Mouse (Mus musculus): ENCODE measurements around the gene Rps18. TPM values are rescaled to one million over a fixed set of nuclear protein-coding genes. Genes with fewer than 3 reads are reported as not detected.
"Not testable (repeated sequence)": the region's sequence is repeated elsewhere in the genome, so short reads cannot be mapped to it uniquely, and the experiment has no call there.

Gene Rps18
- polyA plus RNA-seq, 1 experiment, result 584 TPM

GRCm38 (mm10) chr17:33953310-33953709, 2.5 kb downstream of the Rps18 start:
- H3K27me3 ChIP-seq (ENCODE audit: control insufficient read depth, insufficient read depth, low read length), result no peaks in the 10 kb centered on the region
- H3K4me3 ChIP-seq (ENCODE audit: control insufficient read depth, insufficient read depth, low read length), result no peak overlapping the region
- H3K4me1 ChIP-seq (replicated peaks; ENCODE audit: control insufficient read depth, insufficient read depth, low read length), result peaks cover 46% of the 10 kb centered on the region
- TF ChIP-seq CTCF (IDR thresholded peaks at IDR 0.05; ENCODE audit: borderline replicate concordance, control insufficient read depth, extremely low read depth, insufficient read depth, low read length, poor library complexity) (no peak), POLR2A (IDR thresholded peaks at IDR 0.05; ENCODE audit: control insufficient read depth, extremely low read depth, insufficient read depth, low read length, poor library complexity) (no peak)
- H3K36me3 ChIP-seq (ENCODE audit: control insufficient read depth, insufficient read depth, low read length), result peaks cover 7% of the 10 kb centered on the region; the same call in 1 of the 2 replicates
- WGBS, result 83% methylated on average over 3 of the region's 3 CpGs
- no peak for DNase-seq
- no peak overlapping the region for H3K27ac ChIP-seq (ENCODE audit: control insufficient read depth, insufficient read depth, low read length)

GRCm38 (mm10) chr17:33952879-33953278, 2.9 kb downstream of the Rps18 start:
- no peak for DNase-seq
- Histone ChIP-seq H3K27ac (ENCODE audit: control insufficient read depth, insufficient read depth, low read length) (no peak overlapping the region), H3K36me3 (ENCODE audit: control insufficient read depth, insufficient read depth, low read length) (peaks cover 7% of the 10 kb centered on the region; the same call in 1 of the 2 replicates), H3K4me1 (replicated peaks; ENCODE audit: control insufficient read depth, insufficient read depth, low read length) (peaks cover 50% of the 10 kb centered on the region), H3K4me3 (ENCODE audit: control insufficient read depth, insufficient read depth, low read length) (no peak overlapping the region), H3K27me3 (ENCODE audit: control insufficient read depth, insufficient read depth, low read length) (no peaks in the 10 kb centered on the region)
- TF ChIP-seq CTCF (IDR thresholded peaks at IDR 0.05; ENCODE audit: borderline replicate concordance, control insufficient read depth, extremely low read depth, insufficient read depth, low read length, poor library complexity) (no peak), POLR2A (IDR thresholded peaks at IDR 0.05; ENCODE audit: control insufficient read depth, extremely low read depth, insufficient read depth, low read length, poor library complexity) (no peak)
- WGBS, result 88% methylated on average over 4 of the region's 4 CpGs

GRCm38 (mm10) chr17:33952015-33952414, 3.8 kb downstream of the Rps18 start:
- not testable (repeated sequence) for H3K4me3 ChIP-seq (ENCODE audit: control insufficient read depth, insufficient read depth, low read length); DNase-seq; H3K27me3 ChIP-seq (ENCODE audit: control insufficient read depth, insufficient read depth, low read length); H3K36me3 ChIP-seq (ENCODE audit: control insufficient read depth, insufficient read depth, low read length)
- peak overlapping the region; percentile 25; the same call in 1 of the 2 replicates for H3K27ac ChIP-seq (ENCODE audit: control insufficient read depth, insufficient read depth, low read length)
- peaks cover 58% of the 10 kb centered on the region for H3K4me1 ChIP-seq (replicated peaks; ENCODE audit: control insufficient read depth, insufficient read depth, low read length)
- 88% methylated on average over 13 of the region's 13 CpGs for WGBS

- Histone ChIP-seq H3K27ac (ENCODE audit: control insufficient read depth, insufficient read depth, low read length) (peak within 1 kb of the TSS; percentile 55), H3K27me3 (ENCODE audit: control insufficient read depth, insufficient read depth, low read length) (no peaks in the 10 kb centered on the region), H3K4me3 (ENCODE audit: control insufficient read depth, insufficient read depth, low read length) (peak within 1 kb of the TSS; percentile 84), H3K4me1 (replicated peaks; ENCODE audit: control insufficient read depth, insufficient read depth, low read length) (peaks cover 64% of the 10 kb centered on the region), H3K36me3 (ENCODE audit: control insufficient read depth, insufficient read depth, low read length) (peaks cover 7% of the 10 kb centered on the region; the same call in 1 of the 2 replicates)
- WGBS, result under 1% methylated on average over 45 of the region's 45 CpGs
- DNase-seq, result peak; percentile 79
- peak; percentile 27; the same call in 1 of the 2 replicates for TF ChIP-seq CTCF (IDR thresholded peaks at IDR 0.05; ENCODE audit: borderline replicate concordance, control insufficient read depth, extremely low read depth, insufficient read depth, low read length, poor library complexity)
- TF ChIP-seq POLR2A (IDR thresholded peaks at IDR 0.05; ENCODE audit: control insufficient read depth, extremely low read depth, insufficient read depth, low read length, poor library complexity), result peak; percentile 77
These were observed 4.5 kb downstream of the Rps18 start, which contains the start of gene B3galt4 for GRCm38 (mm10) chr17:33951021-33951946. Gene B3galt4 (minus strand): TSS chr17:33951488.

- WGBS, result 90% methylated on average over 10 of the region's 10 CpGs
- no peak for TF ChIP-seq CTCF (IDR thresholded peaks at IDR 0.05; ENCODE audit: borderline replicate concordance, control insufficient read depth, extremely low read depth, insufficient read depth, low read length, poor library complexity)
- no peak for TF ChIP-seq POLR2A (IDR thresholded peaks at IDR 0.05; ENCODE audit: control insufficient read depth, extremely low read depth, insufficient read depth, low read length, poor library complexity)
- Histone ChIP-seq H3K27ac (ENCODE audit: control insufficient read depth, insufficient read depth, low read length) (no peak overlapping the region), H3K36me3 (ENCODE audit: control insufficient read depth, insufficient read depth, low read length) (peaks cover 7% of the 10 kb centered on the region; the same call in 1 of the 2 replicates), H3K4me1 (replicated peaks; ENCODE audit: control insufficient read depth, insufficient read depth, low read length) (peaks cover 64% of the 10 kb centered on the region), H3K27me3 (ENCODE audit: control insufficient read depth, insufficient read depth, low read length) (no peaks in the 10 kb centered on the region), H3K4me3 (ENCODE audit: control insufficient read depth, insufficient read depth, low read length) (peak overlapping the region; percentile 84)
- no peak for DNase-seq
These were observed 5.6 kb downstream of the Rps18 start for GRCm38 (mm10) chr17:33950131-33950625.

- H3K4me1 ChIP-seq (replicated peaks; ENCODE audit: control insufficient read depth, insufficient read depth, low read length), result peaks cover 56% of the 10 kb centered on the region
- peaks cover 7% of the 10 kb centered on the region; the same call in 1 of the 2 replicates for H3K36me3 ChIP-seq (ENCODE audit: control insufficient read depth, insufficient read depth, low read length)
- no peak for TF ChIP-seq CTCF (IDR thresholded peaks at IDR 0.05; ENCODE audit: borderline replicate concordance, control insufficient read depth, extremely low read depth, insufficient read depth, low read length, poor library complexity)
- TF ChIP-seq POLR2A (IDR thresholded peaks at IDR 0.05; ENCODE audit: control insufficient read depth, extremely low read depth, insufficient read depth, low read length, poor library complexity), result no peak
- WGBS, result 96% methylated on average over 19 of the region's 19 CpGs
- H3K27ac ChIP-seq (ENCODE audit: control insufficient read depth, insufficient read depth, low read length), result no peak overlapping the region
- H3K4me3 ChIP-seq (ENCODE audit: control insufficient read depth, insufficient read depth, low read length), result no peak overlapping the region
- no peaks in the 10 kb centered on the region for H3K27me3 ChIP-seq (ENCODE audit: control insufficient read depth, insufficient read depth, low read length)
- no peak for DNase-seq
These were observed 6.8 kb downstream of the Rps18 start for GRCm38 (mm10) chr17:33948905-33949537.
